Mouse (Mus musculus): ENCODE results near the gene Olfr288. TPM values are rescaled to one million over a fixed set of nuclear protein-coding genes. Genes with fewer than 3 reads are reported as not detected.

Olfr288 gene
- total RNA-seq (2021), result not detected

GRCm38 (mm10) chr15:98195442-98195841 lies at the start of gene Olfr288:
Gene Olfr288 (minus strand): TSS chr15:98195542.
- DNase-seq, result no peak

- no peak for DNase-seq
These were observed 40.1 kb upstream of the Olfr288 start for GRCm38 (mm10) chr15:98235442-98235841.

GRCm38 (mm10) chr15:98234350-98234749 lies 39.0 kb upstream of the Olfr288 start, which contains the start of gene Olfr286:
Gene Olfr286 (minus strand): TSS chr15:98234450.
- DNase-seq, result no peak

GRCm38 (mm10) chr15:98226096-98226495 lies 30.8 kb upstream of the Olfr288 start:
- DNase-seq, result no peak

- DNase-seq, result no peak
These were observed 30.3 kb upstream of the Olfr288 start for GRCm38 (mm10) chr15:98225610-98226009.

GRCm38 (mm10) chr15:98222377-98222776 lies 27.0 kb upstream of the Olfr288 start:
- no peak for DNase-seq

- no peak for DNase-seq
These were observed 25.5 kb upstream of the Olfr288 start, which contains the start of the genes Gm44579 and Olfr287 for GRCm38 (mm10) chr15:98220877-98221276. Gene Gm44579 (minus strand): TSS chr15:98220977. Gene Olfr287 (minus strand): TSS chr15:98221056.

- no peak for DNase-seq
These were observed 18.8 kb upstream of the Olfr288 start for GRCm38 (mm10) chr15:98214130-98214529.

GRCm38 (mm10) chr15:98213336-98213870 lies 18.1 kb upstream of the Olfr288 start:
- DNase-seq, result no peak

- DNase-seq, result no peak
These were observed 14.3 kb upstream of the Olfr288 start for GRCm38 (mm10) chr15:98209676-98210075.

GRCm38 (mm10) chr15:98184456-98184855 lies 10.9 kb downstream of the Olfr288 start:
- DNase-seq, result no peak

GRCm38 (mm10) chr15:98181856-98182570 lies 13.3 kb downstream of the Olfr288 start:
- peak; percentile 12 for DNase-seq

- peak; percentile 96 for DNase-seq
These were observed 14.1 kb downstream of the Olfr288 start for GRCm38 (mm10) chr15:98181132-98181711.

GRCm38 (mm10) chr15:98180567-98181131 lies 14.7 kb downstream of the Olfr288 start:
- DNase-seq, result no peak

- no peak for DNase-seq
These were observed 18.0 kb downstream of the Olfr288 start for GRCm38 (mm10) chr15:98177320-98177719.

GRCm38 (mm10) chr15:98173821-98174220 lies 21.5 kb downstream of the Olfr288 start:
- DNase-seq, result peak; percentile 27

- DNase-seq, result no peak
These were observed 23.2 kb downstream of the Olfr288 start for GRCm38 (mm10) chr15:98172113-98172512.

GRCm38 (mm10) chr15:98170917-98171316 lies 24.4 kb downstream of the Olfr288 start:
- DNase-seq, result no peak

GRCm38 (mm10) chr15:98170365-98170764 lies 25.0 kb downstream of the Olfr288 start:
- peak; percentile 34 for DNase-seq

GRCm38 (mm10) chr15:98168622-98169004 lies 26.7 kb downstream of the Olfr288 start:
- DNase-seq, result no peak

GRCm38 (mm10) chr15:98167645-98168621 lies 27.4 kb downstream of the Olfr288 start:
- DNase-seq, result peak; percentile 72

All from heart, postnatal 4 days (tissue).